Mouse (Mus musculus) stomach, postnatal 0 days (tissue): ENCODE results near the gene Zranb1. TPM values are rescaled to one million over a fixed set of nuclear protein-coding genes. Genes with fewer than 3 reads are reported as not detected.
A peak's percentile ranks its signal among the peaks of the same experiment; 100 is the strongest.

Experiments
- ATAC-seq: fragments of 200-750 bp; cut with Nextera tagmentation; 2 replicates; pipeline ENCODE4 v1.8.0; 2017; ENCODE audit not compliant: low FRiP score, low TSS enrichment
- DNase-seq: peaks from one replicate; pipeline ENCODE4 v3.0.0-alpha.2; 2016; ENCODE audit warnings: low spot score
- H3K27ac ChIP-seq: fragments of 300-500 bp; sonication (generic); replicated peaks from 2 replicates; pipeline ENCODE4 v1.5.1; 2014; ENCODE audit warnings: mild to moderate bottlenecking, control low read depth
- H3K27me3 ChIP-seq: fragments of 300-500 bp; sonication (generic); 2 replicates; pipeline ENCODE4 v1.6.1; 2014; ENCODE audit warnings: low read length; ENCODE audit not compliant: control insufficient read depth, insufficient read depth
- H3K36me3 ChIP-seq: fragments of 300-500 bp; sonication (generic); 2 replicates; pipeline ENCODE4 v1.6.1; 2014; ENCODE audit warnings: low read length, mixed read lengths; ENCODE audit not compliant: control insufficient read depth, insufficient read depth
- H3K4me1 ChIP-seq: fragments of 300-500 bp; sonication (generic); replicated peaks from 2 replicates; pipeline ENCODE4 v1.6.1; 2014; ENCODE audit warnings: antibody characterized with exemption; ENCODE audit not compliant: control insufficient read depth, insufficient read depth
- H3K4me2 ChIP-seq: fragments of 300-500 bp; sonication (generic); replicated peaks from 2 replicates; pipeline ENCODE4 v1.6.1; 2014; ENCODE audit warnings: low read depth, mild to moderate bottlenecking, control low read depth, moderate library complexity
- H3K4me3 ChIP-seq: fragments of 300-500 bp; sonication (generic); 2 replicates; pipeline ENCODE4 v1.5.1; 2014; ENCODE audit warnings: low read depth, low read length, control low read depth
- H3K9ac ChIP-seq: fragments of 300-500 bp; sonication (generic); 2 replicates; pipeline ENCODE4 v1.6.1; 2014; ENCODE audit warnings: mild to moderate bottlenecking, low read length, control low read depth, mixed read lengths
- H3K9me3 ChIP-seq: fragments of 300-500 bp; sonication (generic); 2 replicates; pipeline ENCODE4 v1.6.1; 2016; ENCODE audit warnings: low read length; ENCODE audit not compliant: control insufficient read depth
- CTCF ChIP-seq: IDR thresholded peaks from 2 replicates; pipeline ENCODE4 v1.5.1; 2016; ENCODE audit warnings: antibody characterized with exemption, low read depth, mild to moderate bottlenecking, moderate library complexity
- EP300 ChIP-seq: optimal IDR thresholded peaks from 2 replicates; pipeline ENCODE3; 2016; ENCODE audit warnings: antibody characterized with exemption
- WGBS: fragments of 180-500 bp; shearing (Covaris S2); extraction: QIAGEN DNeasy Blood & Tissue Kit; methylation state at CpG from one replicate; pipeline ENCODE4 v1.1.7; 2014; 5-methylcytosine and 5-hydroxymethylcytosine counted together
- polyA plus RNA-seq: library from polyadenylated mRNA; unstranded; fragments of >200 nt; fragmentation: Nextera tagmentation; extraction: Ambion mirVana; gene quantifications from 2 replicates; pipeline ENCODE4 v1.2.1, GENCODE M21; 2015

Gene Zranb1
- polyA plus RNA-seq, 1 experiment from 2014 or later, result 16.9 TPM

DNA sequence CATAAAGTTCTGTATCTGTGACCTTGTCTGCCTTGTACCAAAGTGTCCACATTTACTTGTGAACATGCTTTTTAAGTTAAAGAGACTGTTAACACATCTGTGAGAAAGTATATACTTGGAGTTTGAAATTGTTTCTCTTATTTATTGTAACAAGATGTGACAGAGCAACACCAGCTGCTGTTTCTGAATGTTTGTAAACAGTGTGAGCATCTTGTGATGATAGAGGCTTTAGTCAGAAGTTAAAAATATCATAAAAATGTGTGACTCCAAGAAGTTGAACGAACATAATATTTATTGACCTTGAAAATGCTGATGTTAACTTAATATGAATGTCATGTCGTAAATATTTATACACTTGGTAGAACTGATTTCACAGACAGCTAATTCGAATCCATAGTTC, 19.7 kb downstream of the Zranb1 start:
- no peaks in the 10 kb centered on the region for H3K36me3 ChIP-seq
- H3K4me1 ChIP-seq, result no peaks in the 10 kb centered on the region
- no peak overlapping the region for H3K4me3 ChIP-seq
- 63% methylated on average over 3 of the region's 3 CpGs for WGBS
- no peak for ATAC-seq
- H3K9ac ChIP-seq, result no peak overlapping the region
- H3K27me3 ChIP-seq, result no peaks in the 10 kb centered on the region
- H3K27ac ChIP-seq, result no peak overlapping the region
- no peak for TF ChIP-seq EP300
- no peak for TF ChIP-seq CTCF
- H3K4me2 ChIP-seq, result no peak overlapping the region
- no peak for DNase-seq
- H3K9me3 ChIP-seq, result no peaks in the 10 kb centered on the region

DNA sequence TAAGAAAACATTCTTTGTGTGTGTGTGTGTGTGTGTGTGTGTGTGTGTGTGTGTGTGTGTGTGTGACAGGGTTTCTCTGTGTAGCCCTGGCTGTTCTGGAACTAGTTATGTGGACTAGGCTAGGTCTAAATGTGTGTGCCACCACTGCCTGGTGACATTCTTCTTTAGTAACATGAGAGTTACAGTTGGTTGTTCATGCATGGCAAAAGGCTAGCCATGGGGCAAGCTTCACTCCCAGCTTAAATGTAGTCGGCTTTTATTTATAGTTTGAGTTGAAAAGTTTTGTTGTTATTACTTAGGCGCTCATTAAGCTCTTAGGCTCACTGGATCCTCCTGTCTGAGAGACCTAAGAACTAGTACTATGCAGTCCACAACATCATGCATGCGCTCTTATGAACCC, 33.5 kb downstream of the Zranb1 start:
- no peaks in the 10 kb centered on the region for H3K27me3 ChIP-seq
- H3K4me1 ChIP-seq, result no peaks in the 10 kb centered on the region
- no peak overlapping the region for H3K4me3 ChIP-seq
- H3K9ac ChIP-seq, result no peak overlapping the region
- H3K27ac ChIP-seq, result no peak overlapping the region
- H3K4me2 ChIP-seq, result no peak overlapping the region
- no peaks in the 10 kb centered on the region for H3K36me3 ChIP-seq
- ATAC-seq (no peak), DNase-seq (no peak)
- WGBS, result 64% methylated on average over 3 of the region's 3 CpGs
- H3K9me3 ChIP-seq, result no peaks in the 10 kb centered on the region
- no peak for TF ChIP-seq EP300
- no peak for TF ChIP-seq CTCF

DNA sequence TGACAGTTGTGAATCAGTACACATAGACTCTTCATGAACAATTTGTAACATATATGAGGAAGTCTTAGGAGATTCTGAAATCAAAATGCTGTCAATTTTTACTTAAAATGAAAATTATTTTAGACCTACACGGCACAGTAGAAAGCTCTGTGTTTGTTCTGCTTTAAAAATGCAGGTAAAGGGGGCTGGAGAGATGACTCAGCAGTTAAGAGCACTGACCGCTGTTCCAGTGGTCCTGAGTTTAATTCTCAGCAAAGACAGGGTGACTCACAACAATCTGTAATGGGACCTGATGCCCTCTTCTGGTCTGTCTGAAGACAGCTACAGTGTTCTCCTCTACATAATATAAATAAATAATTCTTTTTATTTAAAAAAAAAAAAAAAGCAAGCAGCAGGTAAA, 34.8 kb downstream of the Zranb1 start:
- TF ChIP-seq EP300, result no peak
- peak; percentile 40; the same call in 1 of the 2 replicates for TF ChIP-seq CTCF
- H3K9me3 ChIP-seq, result no peaks in the 10 kb centered on the region
- no peak overlapping the region for H3K4me2 ChIP-seq
- H3K4me3 ChIP-seq, result no peak overlapping the region
- no peaks in the 10 kb centered on the region for H3K4me1 ChIP-seq
- no peak overlapping the region for H3K27ac ChIP-seq
- no peak for ATAC-seq
- H3K9ac ChIP-seq, result no peak overlapping the region
- no peaks in the 10 kb centered on the region for H3K36me3 ChIP-seq
- 83% methylated on average over 2 of the region's 2 CpGs for WGBS
- DNase-seq, result no peak
- H3K27me3 ChIP-seq, result no peaks in the 10 kb centered on the region

GRCm38 (mm10) chr7:132972079-132972478, 41.1 kb downstream of the Zranb1 start:
- TF ChIP-seq CTCF, result peak; percentile 35
- TF ChIP-seq EP300, result no peak
- H3K4me1 ChIP-seq, result no peaks in the 10 kb centered on the region
- no peak overlapping the region for H3K4me2 ChIP-seq
- DNase-seq, result no peak
- no peaks in the 10 kb centered on the region for H3K27me3 ChIP-seq
- no peak overlapping the region for H3K27ac ChIP-seq
- 0 out of 2 replicates have a peak, but pooled peaks cover 2% of the 10 kb centered on the region for H3K36me3 ChIP-seq
- H3K4me3 ChIP-seq, result no peak overlapping the region
- WGBS, result 89% methylated on average over 2 of the region's 2 CpGs
- no peak for ATAC-seq
- H3K9ac ChIP-seq, result no peak overlapping the region
- H3K9me3 ChIP-seq, result no peaks in the 10 kb centered on the region

- Histone ChIP-seq H3K36me3 (0 out of 2 replicates have a peak, but pooled peaks cover 2% of the 10 kb centered on the region), H3K27me3 (no peaks in the 10 kb centered on the region), H3K9ac (no peak overlapping the region), H3K9me3 (no peaks in the 10 kb centered on the region), H3K4me3 (no peak overlapping the region), H3K4me2 (no peak overlapping the region), H3K4me1 (no peaks in the 10 kb centered on the region), H3K27ac (no peak overlapping the region)
- DNase-seq (no peak), ATAC-seq (no peak)
- WGBS, result 85% methylated on average over 2 of the region's 2 CpGs
- no peak for TF ChIP-seq CTCF
- TF ChIP-seq EP300, result no peak
Measured at GRCm38 (mm10) chr7:132976079-132976478, 45.1 kb downstream of the Zranb1 start.

GRCm38 (mm10) chr7:132977981-132978380, 47.0 kb downstream of the Zranb1 start:
- Histone ChIP-seq H3K36me3 (0 out of 2 replicates have a peak, but pooled peaks cover 6% of the 10 kb centered on the region), H3K4me2 (no peak overlapping the region), H3K27me3 (no peaks in the 10 kb centered on the region), H3K4me1 (no peaks in the 10 kb centered on the region), H3K9ac (no peak overlapping the region), H3K4me3 (no peak overlapping the region), H3K9me3 (no peaks in the 10 kb centered on the region), H3K27ac (no peak overlapping the region)
- no peak for DNase-seq
- no peak for ATAC-seq
- WGBS, result 89% methylated on average over 2 of the region's 2 CpGs
- TF ChIP-seq EP300, result no peak
- TF ChIP-seq CTCF, result no peak
